Mouse (Mus musculus) heart, postnatal 0 days (tissue): ENCODE data around the gene Myh10. TPM values are rescaled to one million over a fixed set of nuclear protein-coding genes. Genes with fewer than 3 reads are reported as not detected.
A peak's percentile ranks its signal among the peaks of the same experiment; 100 is the strongest.
"Not testable (repeated sequence)": the region's sequence is repeated elsewhere in the genome, so short reads cannot be mapped to it uniquely, and the experiment has no call there.

ENCODE experiments used
- ATAC-seq: fragments of 200-750 bp; cut with Nextera tagmentation; 2 replicates; pipeline ENCODE4 v1.8.0; 2017; ENCODE audit warnings: low read depth, moderate number of reproducible peaks, moderate library complexity; ENCODE audit not compliant: insufficient read depth
- DNase-seq: peaks from one replicate; pipeline ENCODE4 v3.0.0-alpha.2; 2016; ENCODE audit warnings: low spot score
- H3K27ac ChIP-seq: fragments of 300-500 bp; sonication (generic); 2 replicates; pipeline ENCODE4 v1.5.1; 2014; ENCODE audit warnings: low read depth, mild to moderate bottlenecking
- H3K27me3 ChIP-seq: fragments of 300-500 bp; sonication (generic); 2 replicates; pipeline ENCODE4 v1.6.1; 2014; ENCODE audit warnings: low read length, mixed read lengths; ENCODE audit not compliant: control insufficient read depth, insufficient read depth
- H3K36me3 ChIP-seq: fragments of 300-500 bp; sonication (generic); replicated peaks from 2 replicates; pipeline ENCODE4 v1.6.1; 2014; ENCODE audit warnings: low read length, mixed read lengths; ENCODE audit not compliant: control insufficient read depth, insufficient read depth
- H3K4me1 ChIP-seq: fragments of 300-500 bp; sonication (generic); 2 replicates; pipeline ENCODE4 v1.6.1; 2014; ENCODE audit warnings: antibody characterized with exemption; ENCODE audit not compliant: control insufficient read depth, insufficient read depth
- H3K4me2 ChIP-seq: fragments of 300-500 bp; sonication (generic); 2 replicates; pipeline ENCODE4 v1.6.1; 2014; ENCODE audit warnings: low read depth, mild to moderate bottlenecking, low read length, moderate library complexity
- H3K4me3 ChIP-seq: fragments of 300-500 bp; sonication (generic); 2 replicates; pipeline ENCODE4 v1.5.1; 2014; ENCODE audit warnings: low read depth, low read length
- H3K9ac ChIP-seq: fragments of 300-500 bp; sonication (generic); replicated peaks from 2 replicates; pipeline ENCODE4 v1.6.1; 2014; ENCODE audit warnings: low read depth, low read length, mixed read lengths
- H3K9me3 ChIP-seq: fragments of 300-500 bp; sonication (generic); replicated peaks from 2 replicates; pipeline ENCODE4 v1.6.1; 2016; ENCODE audit warnings: low read length; ENCODE audit not compliant: control insufficient read depth
- CTCF ChIP-seq: IDR thresholded peaks from 2 replicates; pipeline ENCODE4 v1.5.1; 2016; ENCODE audit warnings: antibody characterized with exemption, control low read depth, low read depth
- EP300 ChIP-seq: IDR thresholded peaks from 2 replicates; pipeline ENCODE4 v1.6.1; 2016; ENCODE audit warnings: antibody characterized with exemption, low read depth
- WGBS: fragments of 180-500 bp; shearing (Covaris S2); extraction: QIAGEN DNeasy Blood & Tissue Kit; methylation state at CpG from one replicate; pipeline ENCODE4 v1.1.7; 2014; 5-methylcytosine and 5-hydroxymethylcytosine counted together
- polyA plus RNA-seq: library from polyadenylated mRNA; unstranded; fragments of >200 nt; fragmentation: Nextera tagmentation; extraction: Ambion mirVana; gene quantifications from 2 replicates; pipeline ENCODE4 v1.2.1, GENCODE M21; 2015
- total RNA-seq: library from RNA; depleted of rRNA; stranded (reverse); fragments of >200 nt; gene quantifications from 2 replicates; pipeline ENCODE4 v1.2.3, GENCODE M21; 2014; ENCODE audit warnings: low replicate concordance

Myh10 gene
- total and polyA plus RNA-seq, 2 experiments from 2014 or later: 39.5 to 82.8 TPM

DNA sequence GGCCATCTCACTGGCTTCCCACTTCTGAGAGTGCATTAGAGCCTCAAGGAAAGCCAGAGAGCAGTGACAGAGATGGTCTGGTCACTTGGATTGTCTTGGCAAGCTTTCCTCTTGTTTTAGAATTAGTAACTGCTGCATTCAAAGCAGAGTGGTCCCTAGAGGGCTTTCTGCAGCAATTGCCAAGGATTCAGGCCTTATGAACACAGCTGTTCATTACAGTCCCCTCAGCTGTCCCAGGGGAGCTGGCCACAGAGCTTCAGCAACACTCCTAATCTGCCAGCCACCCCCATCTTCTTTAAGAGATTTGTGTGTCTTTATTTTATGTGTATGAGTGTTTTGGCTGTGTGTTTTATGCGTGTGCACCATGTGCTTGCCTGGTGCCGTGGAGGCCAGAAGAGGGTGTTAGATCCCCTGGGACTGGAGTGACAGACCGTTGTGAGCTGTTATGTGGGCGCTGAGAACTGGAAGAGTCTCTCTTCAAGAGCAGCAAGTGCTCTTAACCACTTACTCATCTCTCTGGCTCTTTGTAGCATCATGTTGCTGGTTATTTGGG is 27.8 kb downstream of the Myh10 start:
- TF ChIP-seq CTCF: no peak
- TF ChIP-seq EP300: no peak
- 69% methylated on average over 4 of the region's 4 CpGs for WGBS
- ATAC-seq: peak; percentile 66

DNA sequence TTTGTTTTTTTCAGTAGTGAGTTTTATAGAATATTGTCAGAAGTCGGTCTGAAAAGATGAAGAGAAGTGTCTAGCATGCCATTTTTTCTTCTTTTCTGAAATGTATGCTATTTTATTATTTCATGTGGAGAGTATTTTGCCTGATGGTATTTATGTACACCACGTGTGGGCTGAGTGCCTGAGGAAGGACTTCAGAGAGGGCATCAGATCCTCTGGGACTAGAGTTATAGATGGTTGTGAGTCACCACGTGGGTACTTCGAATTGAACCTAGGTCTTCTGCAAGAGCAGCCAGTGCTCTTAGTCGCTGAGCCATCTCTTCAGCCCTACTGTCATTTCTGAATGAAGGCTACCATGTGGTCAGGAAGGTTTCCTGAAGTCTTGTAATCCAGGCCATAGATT is 28.4 kb downstream of the Myh10 start:
- H3K9me3 ChIP-seq: no peaks in the 10 kb centered on the region
- no peaks in the 10 kb centered on the region for H3K27me3 ChIP-seq
- no peak overlapping the region for H3K4me2 ChIP-seq
- 61% methylated on average over 5 of the region's 5 CpGs for WGBS
- H3K4me3 ChIP-seq: no peak overlapping the region
- TF ChIP-seq EP300 (no peak), CTCF (no peak)
- peaks cover 17% of the 10 kb centered on the region; the same call in 1 of the 2 replicates for H3K4me1 ChIP-seq
- H3K36me3 ChIP-seq: peaks cover 26% of the 10 kb centered on the region
- ATAC-seq (no peak), DNase-seq (no peak)
- no peak overlapping the region for H3K9ac ChIP-seq
- H3K27ac ChIP-seq: no peak overlapping the region

More for the DNA sequence above, 27.8 kb downstream of the Myh10 start:
- H3K4me1 ChIP-seq: peaks cover 17% of the 10 kb centered on the region; the same call in 1 of the 2 replicates
- H3K9me3 ChIP-seq: no peaks in the 10 kb centered on the region
- DNase-seq: peak; percentile 67
- H3K27ac ChIP-seq: peak overlapping the region; percentile 61; the same call in 1 of the 2 replicates
- peaks cover 31% of the 10 kb centered on the region for H3K36me3 ChIP-seq
- no peak overlapping the region for H3K4me2 ChIP-seq
- H3K9ac ChIP-seq: no peak overlapping the region
- no peak overlapping the region for H3K4me3 ChIP-seq
- no peaks in the 10 kb centered on the region for H3K27me3 ChIP-seq

DNA sequence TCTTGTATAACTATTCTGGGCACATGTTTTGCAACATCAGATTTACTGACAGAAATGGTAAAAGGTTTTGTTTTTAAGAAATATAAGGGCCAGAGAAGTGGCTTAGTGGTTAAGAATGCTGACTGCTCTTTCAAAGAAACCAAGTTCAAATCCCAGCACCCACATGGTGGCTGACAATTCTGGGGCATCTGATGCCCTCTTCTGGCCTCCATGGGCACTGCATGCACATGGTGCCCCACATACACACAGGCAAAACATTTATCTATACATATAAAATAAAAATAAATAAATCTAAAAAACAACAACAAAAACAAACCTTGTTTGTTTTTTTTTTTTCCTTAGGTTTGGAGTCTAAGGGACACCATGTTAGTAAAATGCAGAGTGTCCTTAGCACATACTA is 32.8 kb downstream of the Myh10 start:
- DNase-seq: no peak
- no peak for ATAC-seq

DNA sequence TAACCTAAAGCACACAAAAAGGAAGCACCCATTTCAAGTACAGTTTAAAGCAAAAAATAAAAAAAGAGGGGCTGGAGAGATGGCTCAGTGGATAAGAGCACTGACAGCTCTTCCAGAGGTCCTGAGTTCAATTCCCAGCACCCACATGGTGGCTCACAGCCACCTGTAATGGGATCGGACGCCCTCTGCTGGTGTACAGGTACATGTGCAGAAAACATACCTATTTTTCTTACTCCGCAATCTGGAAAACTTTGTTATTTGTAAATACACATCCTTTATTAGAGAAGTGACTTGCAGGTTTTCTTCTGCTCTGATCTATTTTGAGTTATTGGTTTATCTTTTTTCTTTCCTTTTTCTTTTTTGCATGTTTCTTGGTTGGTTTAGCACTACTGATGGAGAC is 37.3 kb downstream of the Myh10 start:
- ATAC-seq (no peak), DNase-seq (no peak)
- H3K4me1 ChIP-seq: peaks cover 4% of the 10 kb centered on the region; the same call in 1 of the 2 replicates
- H3K36me3 ChIP-seq: peaks cover 32% of the 10 kb centered on the region
- H3K4me2 ChIP-seq: no peak overlapping the region
- TF ChIP-seq EP300 (no peak), CTCF (no peak)
- H3K9me3 ChIP-seq: no peaks in the 10 kb centered on the region
- WGBS: 92% methylated on average over 3 of the region's 3 CpGs
- no peaks in the 10 kb centered on the region for H3K27me3 ChIP-seq
- H3K4me3 ChIP-seq: no peak overlapping the region
- no peak overlapping the region for H3K27ac ChIP-seq
- H3K9ac ChIP-seq: no peak overlapping the region

More for the DNA sequence above, 32.8 kb downstream of the Myh10 start:
- Histone ChIP-seq H3K9me3 (no peaks in the 10 kb centered on the region), H3K4me1 (peaks cover 9% of the 10 kb centered on the region), H3K4me3 (no peak overlapping the region), H3K4me2 (no peak overlapping the region), H3K27me3 (no peaks in the 10 kb centered on the region), H3K27ac (no peak overlapping the region), H3K36me3 (peaks cover 56% of the 10 kb centered on the region), H3K9ac (no peak overlapping the region)
- peak; percentile 49 for TF ChIP-seq CTCF
- no peak for TF ChIP-seq EP300

DNA sequence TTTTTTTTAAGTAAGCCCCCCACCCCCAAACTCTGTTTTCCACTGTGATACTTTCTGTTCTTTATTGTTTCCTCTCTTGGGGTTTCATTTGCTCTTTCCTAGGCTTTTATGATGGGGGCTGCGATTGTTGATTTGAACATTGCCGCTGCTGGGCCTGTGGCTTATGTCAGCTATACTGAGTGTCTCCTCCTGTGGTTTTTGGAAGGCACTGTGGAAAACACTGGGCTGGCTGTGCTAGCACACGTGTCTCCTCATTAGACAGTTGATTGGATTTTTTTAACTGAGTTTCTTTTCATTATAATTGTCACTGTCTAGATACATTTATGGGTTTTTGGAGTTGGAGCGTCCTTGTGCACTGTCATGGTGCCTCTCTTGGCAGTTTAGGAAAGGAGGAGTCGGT is 39.4 kb downstream of the Myh10 start:
- peak; percentile 28 for DNase-seq

DNA sequence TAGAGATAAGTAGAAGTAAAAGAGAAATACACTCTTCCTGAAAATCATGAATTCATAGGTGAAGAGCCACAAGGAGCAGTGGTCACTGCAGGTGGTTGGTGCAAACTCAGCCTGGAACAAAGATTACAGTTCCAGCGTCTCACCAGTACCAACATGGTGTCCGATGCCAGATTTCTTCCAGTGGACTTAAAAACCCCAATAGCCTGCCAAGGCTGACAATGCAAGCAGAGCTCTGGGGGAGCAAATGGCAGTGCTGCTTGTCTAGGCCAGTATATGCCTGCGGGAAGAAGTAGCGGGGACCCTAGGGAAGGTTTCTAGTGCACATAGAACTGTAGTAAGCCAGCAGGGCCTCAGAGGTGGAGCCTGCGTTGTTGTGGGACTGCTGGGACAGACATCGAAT is 40.7 kb downstream of the Myh10 start:
- ATAC-seq: no peak
- 81% methylated on average over 6 of the region's 6 CpGs for WGBS
- peaks cover 35% of the 10 kb centered on the region for H3K36me3 ChIP-seq

More for the DNA sequence above, 39.4 kb downstream of the Myh10 start:
- no peaks in the 10 kb centered on the region for H3K9me3 ChIP-seq
- no peak overlapping the region for H3K4me2 ChIP-seq
- no peak for TF ChIP-seq EP300
- WGBS: 76% methylated on average over 5 of the region's 5 CpGs
- peak overlapping the region; percentile 53; the same call in 1 of the 2 replicates for H3K27ac ChIP-seq
- no peak overlapping the region for H3K9ac ChIP-seq
- no peaks in the 10 kb centered on the region for H3K27me3 ChIP-seq
- H3K36me3 ChIP-seq: peaks cover 34% of the 10 kb centered on the region
- no peak for ATAC-seq
- no peak overlapping the region for H3K4me3 ChIP-seq
- H3K4me1 ChIP-seq: peaks cover 4% of the 10 kb centered on the region; the same call in 1 of the 2 replicates

DNA sequence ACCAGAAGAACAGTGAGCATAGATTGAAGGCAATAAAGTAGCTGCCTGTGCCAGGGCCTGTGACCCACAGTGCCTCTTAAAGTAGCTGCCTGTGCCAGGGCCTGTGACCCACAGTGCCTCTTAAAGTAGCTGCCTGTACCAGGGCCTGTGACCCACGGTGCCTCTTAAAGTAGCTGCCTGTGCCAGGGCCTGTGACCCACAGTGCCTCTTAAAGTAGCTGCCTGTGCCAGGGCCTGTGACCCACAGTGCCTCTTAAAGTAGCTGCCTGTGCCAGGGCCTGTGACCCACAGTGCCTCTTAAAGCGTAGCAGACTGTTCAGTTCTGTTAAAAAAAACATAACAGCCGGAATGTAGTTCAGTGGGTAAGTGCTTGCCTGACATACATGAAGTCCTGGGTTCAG is 42.0 kb downstream of the Myh10 start:
- H3K9me3 ChIP-seq, H3K4me3 ChIP-seq, H3K27me3 ChIP-seq, H3K9ac ChIP-seq, DNase-seq, H3K4me2 ChIP-seq, H3K4me1 ChIP-seq, H3K27ac ChIP-seq, ATAC-seq: not testable (repeated sequence)
- WGBS: 57% methylated on average over 3 of the region's 3 CpGs
- H3K36me3 ChIP-seq: peaks cover 40% of the 10 kb centered on the region

More for the DNA sequence above, 40.7 kb downstream of the Myh10 start:
- no peaks in the 10 kb centered on the region; the same call in 1 of the 2 replicates for H3K4me1 ChIP-seq
- no peak overlapping the region for H3K27ac ChIP-seq
- no peaks in the 10 kb centered on the region for H3K9me3 ChIP-seq
- no peaks in the 10 kb centered on the region for H3K27me3 ChIP-seq
- no peak for TF ChIP-seq EP300
- no peak for TF ChIP-seq CTCF
- no peak overlapping the region for H3K9ac ChIP-seq
- no peak overlapping the region for H3K4me2 ChIP-seq
- H3K4me3 ChIP-seq: no peak overlapping the region
- no peak for DNase-seq
